Mouse (Mus musculus): ENCODE data around the gene Usp29.

GRCm38 (mm10) chr7:6696241-6697045 is 33.9 kb upstream of the Usp29 start, which contains the start of gene Zim1:
- no peak for TF ChIP-seq POLR2A (IDR thresholded peaks at IDR 0.05; ENCODE audit: borderline replicate concordance, control insufficient read depth, low read depth, low read length)
- no peak for TF ChIP-seq CTCF (IDR thresholded peaks at IDR 0.05; ENCODE audit: control insufficient read depth, insufficient read depth, low read length)

All from bone marrow, adult 2 months (tissue).